Mouse (Mus musculus): ENCODE measurements around the gene Tigd2. TPM values are rescaled to one million over a fixed set of nuclear protein-coding genes. Genes with fewer than 3 reads are reported as not detected.

The Tigd2 gene
- 9.4 and 9.8 TPM in 2 replicates for polyA plus RNA-seq (2021; fragmentation: Nextera tagmentation)
- long read RNA-seq, experiment 1, transcript Tigd2-201 (2 exons, 3,007 nt) = major isoform, 33 of 41 reads
- long read RNA-seq, experiment 1, partial matches to known transcripts = 0 of 41 reads
- long read RNA-seq, experiment 1, other reads (novel, unspliced or antisense) = 8 of 41 reads
- long read RNA-seq, experiment 2, transcript Tigd2-201 (2 exons, 3,007 nt) = major isoform, 35 of 36 reads
- long read RNA-seq, experiment 2, partial matches to known transcripts = 0 of 36 reads
- long read RNA-seq, experiment 2, other reads (novel, unspliced or antisense) = 1 of 36 reads

GRCm38 (mm10) chr6:59208685-59209298 lies at the start of gene Tigd2:
Gene Tigd2 (plus strand): TSS chr6:59208870.

Other genes with a start within 250 kb of the Tigd2 start
- gene Fam13a, start 184.3 kb upstream of the Tigd2 start, polyA plus RNA-seq (2021; fragmentation: Nextera tagmentation) = 7.0 and 9.7 TPM in 2 replicates
- gene Gprin3, start 217.4 kb downstream of the Tigd2 start, polyA plus RNA-seq (2021; fragmentation: Nextera tagmentation) = 1.9 and 2.2 TPM in 2 replicates

Data from layer of hippocampus, adult 6 months (tissue).